Mouse (Mus musculus): ENCODE data around the gene Camk2g. TPM values are rescaled to one million over a fixed set of nuclear protein-coding genes. Genes with fewer than 3 reads are reported as not detected.

Camk2g gene
- polyA plus RNA-seq, 1 experiment = 30.1 TPM

GRCm38 (mm10) chr14:20768581-20768980 is 25.3 kb downstream of the Camk2g start:
- H3K36me3 ChIP-seq (ENCODE audit: control insufficient read depth, insufficient read depth, low read length, poor library complexity, severe bottlenecking) = peaks cover 16% of the 10 kb centered on the region
- no peaks in the 10 kb centered on the region for H3K27me3 ChIP-seq (ENCODE audit: control insufficient read depth, insufficient read depth, low read length, poor library complexity, severe bottlenecking)
- no peak overlapping the region for H3K4me3 ChIP-seq (ENCODE audit: low read depth, low read length)
- no peaks in the 10 kb centered on the region for H3K4me1 ChIP-seq (ENCODE audit: control insufficient read depth, insufficient read depth, low read length)
- no peaks in the 10 kb centered on the region for H3K9me3 ChIP-seq (replicated peaks; ENCODE audit: control insufficient read depth, insufficient read depth, low read length, poor library complexity, severe bottlenecking)
- TF ChIP-seq EP300 (IDR thresholded peaks at IDR 0.05; ENCODE audit: insufficient read depth, low read depth, low read length) (no peak), POLR2A (IDR thresholded peaks at IDR 0.05; ENCODE audit: insufficient read depth, low read length) (no peak), CTCF (IDR thresholded peaks at IDR 0.05; ENCODE audit: low read depth, low read length) (no peak)
- no peak overlapping the region for H3K9ac ChIP-seq (ENCODE audit: low read depth, poor library complexity, severe bottlenecking)
- no peak overlapping the region for H3K27ac ChIP-seq (ENCODE audit: insufficient read depth, low read length)

- Histone ChIP-seq H3K27me3 (ENCODE audit: control insufficient read depth, insufficient read depth, low read length, poor library complexity, severe bottlenecking) (no peaks in the 10 kb centered on the region), H3K9ac (ENCODE audit: low read depth, poor library complexity, severe bottlenecking) (no peak overlapping the region), H3K4me1 (ENCODE audit: control insufficient read depth, insufficient read depth, low read length) (no peaks in the 10 kb centered on the region), H3K27ac (ENCODE audit: insufficient read depth, low read length) (no peak overlapping the region), H3K9me3 (replicated peaks; ENCODE audit: control insufficient read depth, insufficient read depth, low read length, poor library complexity, severe bottlenecking) (no peaks in the 10 kb centered on the region), H3K4me3 (ENCODE audit: low read depth, low read length) (no peak overlapping the region), H3K36me3 (ENCODE audit: control insufficient read depth, insufficient read depth, low read length, poor library complexity, severe bottlenecking) (peaks cover 19% of the 10 kb centered on the region)
- TF ChIP-seq POLR2A (IDR thresholded peaks at IDR 0.05; ENCODE audit: insufficient read depth, low read length) (no peak), CTCF (IDR thresholded peaks at IDR 0.05; ENCODE audit: low read depth, low read length) (no peak), EP300 (IDR thresholded peaks at IDR 0.05; ENCODE audit: insufficient read depth, low read depth, low read length) (no peak)
These were observed 26.0 kb downstream of the Camk2g start for GRCm38 (mm10) chr14:20767936-20768335.

- Histone ChIP-seq H3K4me3 (ENCODE audit: low read depth, low read length) (no peak overlapping the region), H3K9ac (ENCODE audit: low read depth, poor library complexity, severe bottlenecking) (no peak overlapping the region), H3K9me3 (replicated peaks; ENCODE audit: control insufficient read depth, insufficient read depth, low read length, poor library complexity, severe bottlenecking) (no peaks in the 10 kb centered on the region), H3K27ac (ENCODE audit: insufficient read depth, low read length) (no peak overlapping the region), H3K27me3 (ENCODE audit: control insufficient read depth, insufficient read depth, low read length, poor library complexity, severe bottlenecking) (no peaks in the 10 kb centered on the region), H3K4me1 (ENCODE audit: control insufficient read depth, insufficient read depth, low read length) (no peaks in the 10 kb centered on the region), H3K36me3 (ENCODE audit: control insufficient read depth, insufficient read depth, low read length, poor library complexity, severe bottlenecking) (peaks cover 19% of the 10 kb centered on the region)
- peak; percentile 92 for TF ChIP-seq CTCF (IDR thresholded peaks at IDR 0.05; ENCODE audit: low read depth, low read length)
- no peak for TF ChIP-seq POLR2A (IDR thresholded peaks at IDR 0.05; ENCODE audit: insufficient read depth, low read length)
- no peak for TF ChIP-seq EP300 (IDR thresholded peaks at IDR 0.05; ENCODE audit: insufficient read depth, low read depth, low read length)
These were observed 28.1 kb downstream of the Camk2g start for GRCm38 (mm10) chr14:20765642-20766258.

- TF ChIP-seq EP300 (IDR thresholded peaks at IDR 0.05; ENCODE audit: insufficient read depth, low read depth, low read length) (no peak), CTCF (IDR thresholded peaks at IDR 0.05; ENCODE audit: low read depth, low read length) (no peak), POLR2A (IDR thresholded peaks at IDR 0.05; ENCODE audit: insufficient read depth, low read length) (no peak)
- no peaks in the 10 kb centered on the region for H3K27me3 ChIP-seq (ENCODE audit: control insufficient read depth, insufficient read depth, low read length, poor library complexity, severe bottlenecking)
- H3K4me1 ChIP-seq (ENCODE audit: control insufficient read depth, insufficient read depth, low read length) = no peaks in the 10 kb centered on the region
- H3K27ac ChIP-seq (ENCODE audit: insufficient read depth, low read length) = no peak overlapping the region
- H3K9me3 ChIP-seq (replicated peaks; ENCODE audit: control insufficient read depth, insufficient read depth, low read length, poor library complexity, severe bottlenecking) = no peaks in the 10 kb centered on the region
- no peak overlapping the region for H3K9ac ChIP-seq (ENCODE audit: low read depth, poor library complexity, severe bottlenecking)
- no peak overlapping the region for H3K4me3 ChIP-seq (ENCODE audit: low read depth, low read length)
- peaks cover 27% of the 10 kb centered on the region for H3K36me3 ChIP-seq (ENCODE audit: control insufficient read depth, insufficient read depth, low read length, poor library complexity, severe bottlenecking)
These were observed 28.9 kb downstream of the Camk2g start for GRCm38 (mm10) chr14:20764942-20765341.

- H3K4me1 ChIP-seq (ENCODE audit: control insufficient read depth, insufficient read depth, low read length) = no peaks in the 10 kb centered on the region
- no peak overlapping the region for H3K9ac ChIP-seq (ENCODE audit: low read depth, poor library complexity, severe bottlenecking)
- no peak overlapping the region for H3K4me3 ChIP-seq (ENCODE audit: low read depth, low read length)
- no peaks in the 10 kb centered on the region for H3K27me3 ChIP-seq (ENCODE audit: control insufficient read depth, insufficient read depth, low read length, poor library complexity, severe bottlenecking)
- TF ChIP-seq POLR2A (IDR thresholded peaks at IDR 0.05; ENCODE audit: insufficient read depth, low read length) = no peak
- TF ChIP-seq EP300 (IDR thresholded peaks at IDR 0.05; ENCODE audit: insufficient read depth, low read depth, low read length) = no peak
- no peak for TF ChIP-seq CTCF (IDR thresholded peaks at IDR 0.05; ENCODE audit: low read depth, low read length)
- H3K36me3 ChIP-seq (ENCODE audit: control insufficient read depth, insufficient read depth, low read length, poor library complexity, severe bottlenecking) = peaks cover 18% of the 10 kb centered on the region
- no peak overlapping the region for H3K27ac ChIP-seq (ENCODE audit: insufficient read depth, low read length)
- no peaks in the 10 kb centered on the region for H3K9me3 ChIP-seq (replicated peaks; ENCODE audit: control insufficient read depth, insufficient read depth, low read length, poor library complexity, severe bottlenecking)
These were observed 35.0 kb downstream of the Camk2g start for GRCm38 (mm10) chr14:20758768-20759435.

- Histone ChIP-seq H3K27ac (ENCODE audit: insufficient read depth, low read length) (no peak overlapping the region), H3K4me1 (ENCODE audit: control insufficient read depth, insufficient read depth, low read length) (no peaks in the 10 kb centered on the region), H3K9ac (ENCODE audit: low read depth, poor library complexity, severe bottlenecking) (no peak overlapping the region), H3K27me3 (ENCODE audit: control insufficient read depth, insufficient read depth, low read length, poor library complexity, severe bottlenecking) (no peaks in the 10 kb centered on the region), H3K36me3 (ENCODE audit: control insufficient read depth, insufficient read depth, low read length, poor library complexity, severe bottlenecking) (peaks cover 12% of the 10 kb centered on the region), H3K4me3 (ENCODE audit: low read depth, low read length) (no peak overlapping the region), H3K9me3 (replicated peaks; ENCODE audit: control insufficient read depth, insufficient read depth, low read length, poor library complexity, severe bottlenecking) (no peaks in the 10 kb centered on the region)
- no peak for TF ChIP-seq EP300 (IDR thresholded peaks at IDR 0.05; ENCODE audit: insufficient read depth, low read depth, low read length)
- TF ChIP-seq CTCF (IDR thresholded peaks at IDR 0.05; ENCODE audit: low read depth, low read length) = no peak
- no peak for TF ChIP-seq POLR2A (IDR thresholded peaks at IDR 0.05; ENCODE audit: insufficient read depth, low read length)
These were observed 36.4 kb downstream of the Camk2g start for GRCm38 (mm10) chr14:20757370-20757907.
